Mouse (Mus musculus) left cerebral cortex, adult 18-20 months (tissue): ENCODE results near the gene Slco1a1. TPM values are rescaled to one million over a fixed set of nuclear protein-coding genes. Genes with fewer than 3 reads are reported as not detected.
"Not testable (repeated sequence)": the region's sequence is repeated elsewhere in the genome, so short reads cannot be mapped to it uniquely, and the experiment has no call there.

Source experiments
- DNase-seq, 2 experiments: peaks; one replicate each; pipeline ENCODE4 v3.0.0; 2021 to 2022; ENCODE audit warnings: low spot score in 2 of 2, mixed read lengths in 1 of 2
- long read RNA-seq, 2 experiments: library from polyadenylated mRNA; stranded (forward); transcript quantifications; one replicate each; pipeline ENCODE4 v2.0.0; 2021
- total RNA-seq, 2 experiments: library from RNA; stranded (reverse); gene quantifications; 2 replicates each; pipeline ENCODE4 v1.2.3; 2021

Gene Slco1a1
- not detected for total RNA-seq
- long read RNA-seq, experiment 1, result 0 reads
- long read RNA-seq, experiment 2, result 0 reads

GRCm38 (mm10) chr6:141946862-141947261 lies at the start of gene Slco1a1:
Gene Slco1a1 (minus strand): TSS chr6:141946962.
- DNase-seq, result no peak

DNA sequence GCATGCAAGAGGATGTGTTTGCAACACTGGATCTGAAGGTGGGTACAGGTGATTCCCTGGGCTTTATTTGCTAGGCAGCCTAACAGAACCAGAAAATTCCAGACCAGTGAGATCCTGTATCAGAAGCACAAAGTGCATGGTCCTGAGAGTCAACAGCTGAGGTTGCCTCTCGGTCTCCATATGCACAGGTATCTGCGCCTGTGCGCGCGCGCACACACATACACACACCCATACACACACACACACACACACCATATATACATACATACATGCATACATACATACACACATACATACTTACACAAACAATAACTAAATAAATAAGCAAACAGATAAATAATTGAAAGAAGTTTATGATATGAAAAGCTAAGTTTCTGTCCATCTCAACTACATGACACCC lies 40.0 kb upstream of the Slco1a1 start:
- no peak for DNase-seq

GRCm38 (mm10) chr6:141984644-141985043 lies 37.9 kb upstream of the Slco1a1 start:
- no peak for DNase-seq

DNA sequence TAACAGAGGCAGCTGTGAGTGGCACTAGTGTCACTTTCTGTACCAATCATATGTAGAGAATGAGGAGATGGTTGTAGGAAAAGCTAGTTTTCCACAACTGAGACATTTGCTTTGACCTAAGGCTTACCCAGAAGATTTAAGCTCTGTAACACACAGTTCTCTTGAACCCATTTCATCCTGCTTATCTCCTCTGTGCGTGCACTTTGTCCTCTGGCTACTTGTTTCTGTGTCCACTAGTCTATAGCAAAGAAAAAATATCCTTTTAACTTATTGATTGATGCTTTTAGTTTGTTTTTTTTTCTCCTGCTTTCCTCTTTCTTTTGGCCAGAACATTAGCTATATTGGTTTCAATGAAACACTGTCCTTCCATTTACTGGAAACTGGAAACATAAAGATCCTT lies 15.7 kb upstream of the Slco1a1 start:
- no peak for DNase-seq

DNA sequence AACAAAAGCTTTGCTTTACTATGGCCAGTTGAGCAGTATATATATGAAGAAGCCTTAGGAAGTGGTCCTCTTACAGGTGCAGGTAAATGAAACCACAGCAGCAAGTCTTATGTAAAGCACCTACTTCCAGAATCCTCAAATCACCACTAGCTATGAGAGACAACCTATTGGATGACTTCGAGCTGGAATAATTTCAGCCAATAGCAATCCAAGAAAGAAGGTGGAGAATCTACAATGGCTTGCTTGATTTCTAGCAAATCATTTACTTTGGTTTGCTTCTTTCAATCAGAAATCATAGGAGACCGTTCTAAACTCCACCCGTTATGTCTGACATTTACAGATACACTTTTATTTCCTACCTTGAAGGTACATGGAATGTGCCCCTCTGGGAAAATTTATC lies 15.1 kb upstream of the Slco1a1 start:
- no peak for DNase-seq

DNA sequence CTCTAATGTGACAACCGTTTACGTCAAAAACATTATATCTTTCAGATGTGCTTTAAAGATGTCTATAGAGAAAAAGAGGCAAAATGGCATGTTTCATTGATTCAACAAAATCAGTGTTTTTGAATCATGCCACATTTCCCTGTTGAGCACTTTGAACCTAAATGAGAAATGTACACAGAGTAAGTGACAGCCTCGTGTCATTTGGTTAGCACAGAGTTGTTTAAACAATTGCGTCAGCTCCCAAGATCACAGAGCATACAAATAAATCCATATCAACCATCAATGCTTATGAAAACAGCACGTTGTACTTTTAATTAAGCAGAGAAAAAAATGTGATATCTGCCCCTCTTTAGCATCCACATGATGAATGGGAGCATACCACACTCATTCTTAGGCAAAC lies 13.7 kb upstream of the Slco1a1 start:
- no peak for DNase-seq

DNA sequence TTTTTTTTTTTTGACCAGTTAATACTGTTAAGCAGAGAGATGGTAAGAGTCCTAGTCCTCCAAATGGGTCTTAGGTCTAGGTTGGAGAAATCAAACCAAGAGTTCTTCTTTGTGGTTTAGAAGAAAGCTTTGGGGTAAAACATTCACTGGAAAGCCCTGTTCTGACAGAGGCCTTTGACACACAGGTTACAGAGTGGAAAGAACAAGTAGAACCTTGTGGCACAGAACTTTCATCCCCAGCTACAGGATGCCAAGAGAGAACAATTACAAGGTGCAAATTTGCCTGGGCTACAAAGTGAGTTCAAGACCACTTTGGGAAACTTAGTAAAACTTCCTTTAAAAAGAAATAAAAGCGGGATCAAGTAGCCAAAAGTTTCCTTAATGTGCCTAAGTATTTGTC lies 6.3 kb downstream of the Slco1a1 start:
- DNase-seq, result no peak

GRCm38 (mm10) chr6:141898197-141898596 lies 48.6 kb downstream of the Slco1a1 start:
- DNase-seq, result no peak

DNA sequence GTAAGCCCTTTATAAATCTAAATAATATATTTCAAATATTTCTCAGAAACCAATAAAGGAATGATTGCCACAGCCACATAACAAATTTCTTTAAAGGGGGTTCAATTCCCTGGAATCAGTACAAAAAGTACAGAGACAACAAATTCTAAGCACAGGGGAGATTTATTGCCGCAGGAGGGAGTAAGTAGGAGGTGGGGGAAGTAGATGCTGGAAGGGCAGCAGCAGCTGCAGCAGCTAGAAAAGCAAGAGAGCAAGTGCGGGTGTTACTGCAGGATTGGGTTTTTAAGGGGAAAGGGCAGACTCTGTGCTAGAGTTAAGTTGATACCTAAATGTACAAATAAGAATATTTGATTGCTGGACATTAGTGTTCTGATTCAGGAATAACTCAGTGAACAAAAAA lies 57.0 kb downstream of the Slco1a1 start:
- DNase-seq, result no peak

DNA sequence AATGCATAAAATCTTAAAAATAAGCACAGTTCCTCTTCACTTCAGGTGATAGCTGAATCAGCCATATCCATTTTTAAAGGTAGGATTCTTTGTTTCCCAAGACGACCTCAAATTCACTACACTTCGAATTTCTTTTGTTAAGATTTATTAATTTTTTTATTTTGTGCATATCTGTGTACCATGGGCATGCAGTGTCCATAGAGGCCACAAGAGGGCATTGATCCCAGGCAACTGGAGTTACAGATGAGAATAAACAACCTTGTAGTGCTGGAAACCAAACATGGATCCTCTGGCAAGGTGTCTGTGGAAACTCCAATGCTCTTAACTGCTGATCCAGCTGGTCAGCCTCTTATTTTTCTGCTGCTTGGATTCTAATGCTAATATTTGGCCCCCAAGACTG lies 58.5 kb downstream of the Slco1a1 start:
- no peak for DNase-seq

DNA sequence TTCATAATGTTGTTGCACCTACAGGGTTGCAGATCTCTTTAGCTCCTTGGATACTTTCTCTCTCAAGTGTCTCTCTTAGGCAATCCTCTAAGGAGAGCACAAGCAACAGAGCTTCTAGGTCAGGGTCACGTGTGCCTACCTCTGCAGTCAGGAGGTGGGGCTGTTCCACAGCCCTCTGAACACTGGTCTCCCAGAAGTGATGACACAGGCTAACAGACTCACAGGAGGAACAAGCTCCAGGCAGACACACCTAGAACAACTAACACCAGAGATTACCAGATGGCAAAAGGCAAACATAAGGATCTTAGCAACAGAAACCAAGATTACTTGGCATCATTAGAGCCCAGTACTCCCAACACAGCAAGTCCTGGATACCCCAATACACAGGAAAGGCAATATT lies 64.2 kb downstream of the Slco1a1 start:
- no peak for DNase-seq

DNA sequence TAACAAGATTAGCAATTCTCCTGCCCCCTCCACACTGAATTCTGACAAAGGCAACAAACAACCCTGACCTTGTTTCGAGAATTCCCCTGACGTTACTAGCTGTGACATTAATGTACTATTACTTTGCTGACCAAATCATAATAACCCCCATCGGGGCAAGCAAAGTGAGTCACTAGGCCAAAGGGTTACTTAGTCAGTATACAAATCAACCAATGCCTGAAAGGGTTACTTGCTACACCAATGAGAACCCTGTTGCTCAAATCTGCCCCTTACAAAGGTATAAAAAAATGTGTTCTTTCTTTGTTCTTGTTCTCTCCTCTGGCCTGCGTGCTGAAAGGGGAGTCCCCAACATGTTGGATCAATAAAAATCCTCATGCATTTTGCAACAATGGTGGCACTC lies 71.0 kb downstream of the Slco1a1 start:
- not testable (repeated sequence) for DNase-seq

- no peak for DNase-seq
These were observed 75.1 kb downstream of the Slco1a1 start for GRCm38 (mm10) chr6:141871711-141872110.

DNA sequence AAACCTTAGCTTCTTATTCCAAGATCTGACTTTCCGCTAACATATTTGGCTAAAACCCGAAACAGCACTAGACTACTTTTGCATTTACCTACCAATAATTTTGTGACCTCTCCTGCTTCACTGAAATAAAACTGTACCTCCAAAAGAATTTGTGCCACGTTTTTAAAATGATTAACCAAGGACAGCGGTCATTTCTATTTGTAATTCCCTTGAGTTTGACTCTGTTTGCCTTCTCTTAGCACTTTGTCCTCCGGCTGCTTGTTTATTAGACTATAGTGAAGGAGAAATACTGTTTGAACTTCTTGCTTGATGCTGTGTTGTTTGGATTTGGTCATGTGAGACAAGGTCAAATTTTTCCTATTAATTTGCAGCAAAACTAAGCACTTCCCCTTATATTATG lies 78.0 kb downstream of the Slco1a1 start:
- no peak for DNase-seq

DNA sequence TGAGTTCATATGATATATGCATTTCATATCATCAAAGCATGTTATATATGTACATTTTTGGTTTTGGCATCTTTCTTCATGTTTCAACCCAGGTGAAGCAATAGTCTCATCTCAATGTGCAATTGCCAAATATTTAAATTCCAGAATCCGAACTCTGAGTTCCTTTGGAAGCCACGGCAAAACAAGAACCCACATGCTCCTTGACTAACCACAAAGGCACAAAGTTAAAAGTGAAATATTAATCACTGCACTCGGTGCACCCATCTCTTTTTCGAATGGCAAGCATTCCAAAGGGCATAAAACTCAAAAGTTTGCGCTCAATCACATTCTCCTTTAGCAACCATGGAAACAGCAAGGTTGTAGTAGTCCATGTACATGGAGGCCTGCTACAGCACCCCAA lies 80.7 kb downstream of the Slco1a1 start:
- no peak for DNase-seq

- DNase-seq, result no peak
These were observed 88.8 kb downstream of the Slco1a1 start for GRCm38 (mm10) chr6:141857735-141858531.

Other genes with a start within 250 kb of the Slco1a1 start
- not detected for gene Gm5724, start 173.2 kb downstream of the Slco1a1 start, total RNA-seq
- gene Slco1a4, start 90.8 kb downstream of the Slco1a1 start, total RNA-seq, result 10 to 100 TPM; 25.6 to 30.5 TPM
- gene Gm6614, start 64.5 kb upstream of the Slco1a1 start, total RNA-seq, result not detected